8 mouse cellular contexts compared by ENCODE assay signal in the genomic region with DNA sequence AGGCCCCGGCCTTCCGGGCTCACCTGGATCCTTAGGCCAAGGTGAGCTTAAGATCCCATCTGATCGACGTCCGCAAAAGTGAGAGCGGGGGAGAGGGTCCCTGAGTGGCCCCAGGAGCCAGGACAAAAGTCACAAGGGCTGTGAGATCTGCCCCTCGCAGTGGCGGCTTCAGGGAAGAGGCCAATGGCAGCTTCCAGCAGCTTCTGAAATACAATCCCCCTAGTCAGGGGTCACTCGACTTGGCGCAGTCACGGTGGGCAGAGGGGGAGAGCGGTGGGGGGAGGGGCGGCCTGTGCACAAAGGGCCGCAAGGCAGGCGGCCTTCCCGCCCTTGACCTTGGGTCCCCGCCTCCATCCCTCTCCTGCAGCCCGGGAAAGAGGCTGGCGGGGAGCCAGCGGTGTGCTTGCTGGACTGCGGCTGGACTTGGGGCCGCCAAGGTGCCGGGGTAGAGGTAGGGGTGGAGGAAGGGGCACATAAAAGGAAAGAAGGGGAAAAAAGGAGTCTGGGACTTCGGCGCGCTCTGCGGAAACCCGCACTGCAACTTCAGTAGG. TPM values are rescaled to one million over a fixed set of nuclear protein-coding genes. Genes with fewer than 3 reads are reported as not detected.
A peak's percentile ranks its signal among the peaks of the same experiment; 100 is the strongest.
DNase-seq lines count a peak whose midpoint lies in the region; ATAC-seq and TF ChIP-seq lines count a peak whose summit lies in the region.

No protein-coding gene starts in this region.

- H3K9me3 ChIP-seq in embryonic facial prominence, embryonic 13.5 days: no peaks in the 10 kb centered on the region
- H3K9me3 ChIP-seq in hindbrain, embryonic 13.5 days: no peaks in the 10 kb centered on the region
- no peaks in the 10 kb centered on the region for H3K9me3 ChIP-seq in limb, embryonic 14.5 days (ENCODE audit: control insufficient read depth, low read length)
- no peaks in the 10 kb centered on the region for H3K9me3 ChIP-seq in neural tube, embryonic 11.5 days (ENCODE audit: control insufficient read depth, low read length)

- peak overlapping the region; percentile 72 for H3K9ac ChIP-seq in embryonic facial prominence, embryonic 13.5 days
- peak overlapping the region; percentile 72 for H3K9ac ChIP-seq in hindbrain, embryonic 13.5 days
- H3K9ac ChIP-seq in limb, embryonic 14.5 days (ENCODE audit: low read depth, low read length, severe bottlenecking): peak overlapping the region; percentile 59
- H3K9ac ChIP-seq in neural tube, embryonic 11.5 days (ENCODE audit: low read length): peak overlapping the region; percentile 77

- H3K36me3 ChIP-seq in embryonic facial prominence, embryonic 13.5 days: peaks cover 4% of the 10 kb centered on the region; the same call in 1 of the 2 replicates
- no peaks in the 10 kb centered on the region for H3K36me3 ChIP-seq in hindbrain, embryonic 13.5 days
- H3K36me3 ChIP-seq in limb, embryonic 14.5 days (ENCODE audit: control insufficient read depth, insufficient read depth, low read length): no peaks in the 10 kb centered on the region
- no peaks in the 10 kb centered on the region for H3K36me3 ChIP-seq in neural tube, embryonic 11.5 days (ENCODE audit: control insufficient read depth, insufficient read depth, low read length)

- peak overlapping the region; percentile 41 for H3K4me3 ChIP-seq in embryonic facial prominence, embryonic 13.5 days
- H3K4me3 ChIP-seq in hindbrain, embryonic 13.5 days: peak overlapping the region; percentile 40
- H3K4me3 ChIP-seq in limb, embryonic 14.5 days (replicated peaks; ENCODE audit: low read length): peak overlapping the region; percentile 38
- H3K4me3 ChIP-seq in neural tube, embryonic 11.5 days (ENCODE audit: low read depth, low read length): peak overlapping the region; percentile 25

- no peaks in the 10 kb centered on the region for H3K27me3 ChIP-seq in embryonic facial prominence, embryonic 13.5 days
- H3K27me3 ChIP-seq in hindbrain, embryonic 13.5 days: 0 out of 2 replicates have a peak, but pooled peaks cover 16% of the 10 kb centered on the region
- no peaks in the 10 kb centered on the region for H3K27me3 ChIP-seq in limb, embryonic 14.5 days (ENCODE audit: control insufficient read depth, insufficient read depth, low read length)
- peaks cover 2% of the 10 kb centered on the region; the same call in 1 of the 2 replicates for H3K27me3 ChIP-seq in neural tube, embryonic 11.5 days (ENCODE audit: control insufficient read depth, insufficient read depth, low read length)

- TF ChIP-seq POLR2A in limb, embryonic 14.5 days (IDR thresholded peaks at IDR 0.05; ENCODE audit: borderline replicate concordance, extremely low read depth, insufficient read depth, insufficient read length): no peak

- peaks cover 99% of the 10 kb centered on the region for H3K4me1 ChIP-seq in embryonic facial prominence, embryonic 13.5 days
- H3K4me1 ChIP-seq in hindbrain, embryonic 13.5 days (replicated peaks): peaks cover 86% of the 10 kb centered on the region
- peaks cover 56% of the 10 kb centered on the region for H3K4me1 ChIP-seq in limb, embryonic 14.5 days (ENCODE audit: control insufficient read depth, insufficient read depth, low read length)
- H3K4me1 ChIP-seq in neural tube, embryonic 11.5 days (ENCODE audit: control insufficient read depth, insufficient read depth, low read length): peaks cover 54% of the 10 kb centered on the region

- peak overlapping the region; percentile 76 for H3K4me2 ChIP-seq in embryonic facial prominence, embryonic 13.5 days
- peak overlapping the region; percentile 71 for H3K4me2 ChIP-seq in hindbrain, embryonic 13.5 days
- peak overlapping the region; percentile 88 for H3K4me2 ChIP-seq in limb, embryonic 14.5 days (replicated peaks; ENCODE audit: low read depth, low read length, severe bottlenecking)
- H3K4me2 ChIP-seq in neural tube, embryonic 11.5 days (ENCODE audit: low read depth): peak overlapping the region; percentile 65

- WGBS in embryonic facial prominence, embryonic 13.5 days: 5% methylated on average over 27 of the region's 28 CpGs
- 2% methylated on average over 26 of the region's 28 CpGs for WGBS in hindbrain, embryonic 13.5 days
- 3% methylated on average over 25 of the region's 28 CpGs for WGBS in limb, embryonic 14.5 days
- WGBS in neural tube, embryonic 11.5 days: under 1% methylated on average over 28 of the region's 28 CpGs

- DNase-seq in adrenal gland, postnatal 10 days: peak; percentile 82
- DNase-seq in limb, embryonic 14.5 days (ENCODE audit: low spot score): no peak
- DNase-seq in neural tube, embryonic 11.5 days (ENCODE audit: low spot score): peak; percentile 80
- DNase-seq in cerebellum, postnatal 4 days (ENCODE audit: low spot score in 2 of 2): no peak
- DNase-seq in cerebellum, adult 11 months: no peak
- DNase-seq in right cerebral cortex, postnatal 36 days (ENCODE audit: low spot score in 2 of 2): no peak

- no peak for ATAC-seq in embryonic facial prominence, embryonic 13.5 days (ENCODE audit: insufficient number of reproducible peaks, insufficient read depth, low FRiP score, low TSS enrichment, low read depth)
- 0 out of 2 replicates have a peak, but pooled peaks have one; percentile 16 for ATAC-seq in hindbrain, embryonic 13.5 days (ENCODE audit: low FRiP score)
- peak; percentile 35 for ATAC-seq in limb, embryonic 14.5 days (ENCODE audit: low FRiP score, low read depth)
- ATAC-seq in neural tube, embryonic 11.5 days (ENCODE audit: insufficient read depth, low FRiP score, low TSS enrichment): peak; percentile 76

- peak overlapping the region; percentile 78 for H3K27ac ChIP-seq in embryonic facial prominence, embryonic 13.5 days
- H3K27ac ChIP-seq in hindbrain, embryonic 13.5 days: peak overlapping the region; percentile 52
- H3K27ac ChIP-seq in limb, embryonic 14.5 days (replicated peaks; ENCODE audit: low read depth, low read length): peak overlapping the region; percentile 74
- H3K27ac ChIP-seq in neural tube, embryonic 11.5 days (ENCODE audit: low read depth, low read length): peak overlapping the region; percentile 85

RNA-seq across cellular contexts. Expression of a gene that starts 23.6 kb away (rescaled TPM):
- total RNA-seq in adrenal gland, postnatal 10 days (2021): 1 to 10 TPM; 1.7 to 1.9 TPM
- 35.7 and 40.6 TPM in 2 replicates for polyA plus RNA-seq in embryonic facial prominence, embryonic 13.5 days (2015; fragmentation: Nextera tagmentation; extraction: Ambion mirVana)
- polyA plus RNA-seq in hindbrain, embryonic 13.5 days (2015; fragmentation: Nextera tagmentation; extraction: Ambion mirVana): 27.0 and 31.0 TPM in 2 replicates
- polyA plus RNA-seq in limb, embryonic 14.5 days (2012; rRNA removed): 16.0 and 20.1 TPM in 2 replicates
- polyA plus RNA-seq in limb, embryonic 14.5 days (2014; fragmentation: Nextera tagmentation; extraction: Ambion mirVana): 26.4 and 26.7 TPM in 2 replicates
- polyA plus RNA-seq in neural tube, embryonic 11.5 days (2014; fragmentation: Nextera tagmentation; extraction: Ambion mirVana): 9.4 and 9.5 TPM in 2 replicates

Comparison
In these comparisons a context has a peak if more than half of its experiments do, and no peak if none do; other contexts are left out.
1. DNase-seq: peak in adrenal gland, postnatal 10 days (single experiment) and neural tube, embryonic 11.5 days (single experiment); none in limb, embryonic 14.5 days (single experiment), cerebellum, postnatal 4 days (0 of 2), cerebellum, adult 11 months (single experiment) and right cerebral cortex, postnatal 36 days (0 of 2).
2. Peak in every context shown above with its lines, with median percentiles within 50 percentile points of each other: H3K27ac ChIP-seq, H3K4me2 ChIP-seq, H3K4me3 ChIP-seq and H3K9ac ChIP-seq.